In genomic region chr12:102242076-102242722, GRCm38 (mm10) we compare ENCODE assay signal across 8 mouse cellular contexts. TPM values are rescaled to one million over a fixed set of nuclear protein-coding genes. Genes with fewer than 3 reads are reported as not detected.
DNase-seq lines count a peak whose midpoint lies in the region; ATAC-seq lines count a peak whose summit lies in the region.

No protein-coding gene starts in this region.

- no peak overlapping the region for H3K27ac ChIP-seq in heart, embryonic 11.5 days (ENCODE audit: low read depth, low read length)
- no peak overlapping the region for H3K27ac ChIP-seq in forebrain, embryonic 16.5 days (ENCODE audit: low read length)
- H3K27ac ChIP-seq in liver, embryonic 16.5 days (ENCODE audit: low read length) = no peak overlapping the region

- H3K27me3 ChIP-seq in heart, embryonic 11.5 days (ENCODE audit: control insufficient read depth, insufficient read depth, low read length) = no peaks in the 10 kb centered on the region
- H3K27me3 ChIP-seq in forebrain, embryonic 16.5 days (replicated peaks; ENCODE audit: control insufficient read depth, insufficient read depth, low read length) = no peaks in the 10 kb centered on the region
- H3K27me3 ChIP-seq in liver, embryonic 16.5 days (ENCODE audit: control insufficient read depth, insufficient read depth, low read depth, low read length) = no peaks in the 10 kb centered on the region

- DNase-seq in heart, adult 11 months = peak; percentile 99
- DNase-seq in Muller cell, postnatal 12 days (ENCODE audit: inconsistent ontology term) = peak; percentile 29
- no peak for DNase-seq in adipocyte (ENCODE audit: low spot score)
- no peak for DNase-seq in thymus, postnatal 10 days (ENCODE audit: low spot score in 2 of 2)
- no peak for DNase-seq in urinary bladder, adult 2 months (ENCODE audit: low spot score)

- H3K36me3 ChIP-seq in heart, embryonic 11.5 days (ENCODE audit: control insufficient read depth, insufficient read depth, low read length) = no peaks in the 10 kb centered on the region
- H3K36me3 ChIP-seq in forebrain, embryonic 16.5 days (ENCODE audit: control insufficient read depth, insufficient read depth) = no peaks in the 10 kb centered on the region
- H3K36me3 ChIP-seq in liver, embryonic 16.5 days (ENCODE audit: control insufficient read depth, insufficient read depth) = no peaks in the 10 kb centered on the region

- ATAC-seq in heart, embryonic 11.5 days (replicated peaks; ENCODE audit: insufficient number of reproducible peaks, low FRiP score, low TSS enrichment) = no peak
- peak; percentile 47; the same call in 1 of the 2 replicates for ATAC-seq in forebrain, embryonic 16.5 days
- ATAC-seq in liver, embryonic 16.5 days (ENCODE audit: low read depth) = 0 out of 2 replicates have a peak, but pooled peaks have one; percentile 13

- no peak overlapping the region for H3K4me2 ChIP-seq in heart, embryonic 11.5 days
- H3K4me2 ChIP-seq in forebrain, embryonic 16.5 days (ENCODE audit: low read length) = no peak overlapping the region
- no peak overlapping the region for H3K4me2 ChIP-seq in liver, embryonic 16.5 days (ENCODE audit: low read depth, low read length)

- H3K9me3 ChIP-seq in heart, embryonic 11.5 days (replicated peaks; ENCODE audit: control insufficient read depth, low read length) = no peaks in the 10 kb centered on the region
- no peaks in the 10 kb centered on the region for H3K9me3 ChIP-seq in forebrain, embryonic 16.5 days (ENCODE audit: control insufficient read depth, low read length)
- no peaks in the 10 kb centered on the region for H3K9me3 ChIP-seq in liver, embryonic 16.5 days (replicated peaks; ENCODE audit: control insufficient read depth, low read length)

- peaks cover 3% of the 10 kb centered on the region; the same call in 1 of the 2 replicates for H3K4me1 ChIP-seq in heart, embryonic 11.5 days (ENCODE audit: control insufficient read depth, insufficient read depth, low read length)
- no peaks in the 10 kb centered on the region for H3K4me1 ChIP-seq in forebrain, embryonic 16.5 days (replicated peaks; ENCODE audit: control insufficient read depth, insufficient read depth, low read length)
- no peaks in the 10 kb centered on the region for H3K4me1 ChIP-seq in liver, embryonic 16.5 days (ENCODE audit: control insufficient read depth, low read depth, low read length)

- H3K9ac ChIP-seq in heart, embryonic 11.5 days (ENCODE audit: low read depth, low read length) = no peak overlapping the region
- no peak overlapping the region for H3K9ac ChIP-seq in forebrain, embryonic 16.5 days (replicated peaks; ENCODE audit: low read depth, low read length)
- H3K9ac ChIP-seq in liver, embryonic 16.5 days (ENCODE audit: low read depth, low read length) = no peak overlapping the region

- no peak overlapping the region for H3K4me3 ChIP-seq in heart, embryonic 11.5 days (ENCODE audit: low read depth, low read length)
- H3K4me3 ChIP-seq in forebrain, embryonic 16.5 days (replicated peaks; ENCODE audit: low read length) = no peak overlapping the region
- no peak overlapping the region for H3K4me3 ChIP-seq in liver, embryonic 16.5 days (ENCODE audit: low read depth, low read length)

- 51% methylated on average over 6 of the region's 6 CpGs for WGBS in heart, embryonic 11.5 days (ENCODE audit: insufficient replicate concordance)
- WGBS in forebrain, embryonic 16.5 days = 52% methylated on average over 6 of the region's 6 CpGs
- 42% methylated on average over 6 of the region's 6 CpGs for WGBS in liver, embryonic 16.5 days (ENCODE audit: insufficient replicate concordance)

RNA-seq across cellular contexts. Expression of gene Rin3, which starts 40.6 kb away (rescaled TPM):
- 8.8 and 10.2 TPM in 2 replicates for polyA plus RNA-seq in heart, embryonic 11.5 days (2014; fragmentation: Nextera tagmentation; extraction: Ambion mirVana)
- 1.7 and 3.3 TPM in 2 replicates for polyA plus RNA-seq in forebrain, embryonic 16.5 days (2015; fragmentation: Nextera tagmentation; extraction: Ambion mirVana)
- polyA plus RNA-seq in liver, embryonic 16.5 days (2015; fragmentation: Nextera tagmentation; extraction: Ambion mirVana) = 7.2 and 9.2 TPM in 2 replicates
- 2.1 and 5.5 TPM in 2 replicates for polyA plus RNA-seq in urinary bladder, adult 2 months (2012; rRNA removed)

Comparison
In these comparisons a context has a peak if more than half of its experiments do, and no peak if none do; other contexts are left out.
1. DNase-seq: peak in heart, adult 11 months (single experiment) and Muller cell, postnatal 12 days (single experiment); none in adipocyte (single experiment), thymus, postnatal 10 days (0 of 2) and urinary bladder, adult 2 months (single experiment).